Mouse (Mus musculus): ENCODE measurements at regions not wholly inside any gene's neighbourhood (a gene's known extent, or its start where the extent isn't known, plus 50 kb on each side); places are given as distances from the start of the nearest gene placed in this dataset.

- DNase-seq (ENCODE audit: low spot score) = no peak
- intact Hi-C loops (cut with DNase I) = no loop called here
Observed at GRCm38 (mm10) chr16:24341736-24342135, 51.6 kb upstream of the Lpp start.

GRCm38 (mm10) chr16:24340646-24341045 lies 52.7 kb upstream of the Lpp start:
- intact Hi-C loops (cut with DNase I) = no loop called here
- no peak for DNase-seq (ENCODE audit: low spot score)

- no peak for DNase-seq (ENCODE audit: low spot score)
- intact Hi-C loops (cut with DNase I) = no loop called here
Observed at GRCm38 (mm10) chr16:24339320-24340265, 53.7 kb upstream of the Lpp start.

- no peak for DNase-seq (ENCODE audit: low spot score)
- intact Hi-C loops (cut with DNase I) = no loop called here
Observed at GRCm38 (mm10) chr16:24338404-24338803, 54.9 kb upstream of the Lpp start.

GRCm38 (mm10) chr16:24334389-24334788 lies 58.9 kb upstream of the Lpp start:
- intact Hi-C loops (cut with DNase I) = no loop called here
- no peak for DNase-seq (ENCODE audit: low spot score)

- intact Hi-C loops (cut with DNase I) = no loop called here
- no peak for DNase-seq (ENCODE audit: low spot score)
Observed at GRCm38 (mm10) chr16:24331446-24332020, 61.8 kb upstream of the Lpp start.

GRCm38 (mm10) chr16:24326571-24326970 lies 66.7 kb upstream of the Lpp start:
- no peak for DNase-seq (ENCODE audit: low spot score)
- intact Hi-C loops (cut with DNase I) = no loop called here

GRCm38 (mm10) chr16:24326046-24326445 lies 67.3 kb upstream of the Lpp start:
- intact Hi-C loops (cut with DNase I) = no loop called here
- DNase-seq (ENCODE audit: low spot score) = peak; percentile 35

- no peak for DNase-seq (ENCODE audit: low spot score)
- intact Hi-C loops (cut with DNase I) = no loop called here
Observed at GRCm38 (mm10) chr16:24324917-24325316, 68.4 kb upstream of the Lpp start.

- intact Hi-C loops (cut with DNase I) = no loop called here
- DNase-seq (ENCODE audit: low spot score) = no peak
Observed at GRCm38 (mm10) chr16:24318723-24319437, 74.4 kb upstream of the Lpp start.

- DNase-seq (ENCODE audit: low spot score) = no peak
- intact Hi-C loops (cut with DNase I) = no loop called here
Observed at GRCm38 (mm10) chr16:24313544-24314326, 79.6 kb upstream of the Lpp start.

- intact Hi-C loops (cut with DNase I) = no loop called here
- no peak for DNase-seq (ENCODE audit: low spot score)
Observed at GRCm38 (mm10) chr16:24305391-24305790, 87.9 kb upstream of the Lpp start.

- DNase-seq (ENCODE audit: low spot score) = no peak
- intact Hi-C loops (cut with DNase I) = no loop called here
Observed at GRCm38 (mm10) chr16:24296790-24297189, 96.5 kb upstream of the Lpp start.

- no peak for DNase-seq (ENCODE audit: low spot score)
- intact Hi-C loops (cut with DNase I) = no loop called here
Observed at GRCm38 (mm10) chr16:24295626-24296440, 97.5 kb upstream of the Lpp start.

GRCm38 (mm10) chr16:24284215-24284614 lies 109.1 kb upstream of the Lpp start:
- no peak for DNase-seq (ENCODE audit: low spot score)
- intact Hi-C loops (cut with DNase I) = loop anchor here (5.0 kb wide), 3 partner anchors 208 to 778 kb away; no protein-coding TSS in a partner anchor

GRCm38 (mm10) chr16:24282194-24282683 lies 111.1 kb upstream of the Lpp start:
- peak; percentile 93 for DNase-seq (ENCODE audit: low spot score)
- intact Hi-C loops (cut with DNase I) = loop anchor here (5.0 kb wide), 3 partner anchors 210 to 780 kb away; no protein-coding TSS in a partner anchor

- intact Hi-C loops (cut with DNase I) = loop anchor here (5.0 kb wide), 3 partner anchors 211 to 781 kb away; no protein-coding TSS in a partner anchor
- DNase-seq (ENCODE audit: low spot score) = peak; percentile 6
Observed at GRCm38 (mm10) chr16:24281561-24281960, 111.7 kb upstream of the Lpp start.

- intact Hi-C loops (cut with DNase I) = no loop called here
- DNase-seq (ENCODE audit: low spot score) = no peak
Observed at GRCm38 (mm10) chr16:24277857-24278256, 115.5 kb upstream of the Lpp start.

- intact Hi-C loops (cut with DNase I) = no loop called here
- DNase-seq (ENCODE audit: low spot score) = no peak
Observed at GRCm38 (mm10) chr16:24262701-24263100, 130.6 kb upstream of the Lpp start.

Data from heart, postnatal 25 days (tissue).